Mouse (Mus musculus) brown adipose tissue, adult 24 weeks (tissue): ENCODE measurements around the gene Abi1. TPM values are rescaled to one million over a fixed set of nuclear protein-coding genes. Genes with fewer than 3 reads are reported as not detected.

Experiments
- H3K27ac ChIP-seq: fragments of 200-500 bp; replicated peaks from 2 replicates; pipeline ENCODE4 v1.5.1; 2012; ENCODE audit warnings: low read depth, mild to moderate bottlenecking, low read length
- H3K4me1 ChIP-seq: fragments of 200-500 bp; 2 replicates; pipeline ENCODE4 v1.6.1; 2012; ENCODE audit warnings: low read length, mixed read lengths; ENCODE audit not compliant: control insufficient read depth, insufficient read depth, insufficient read length
- H3K4me3 ChIP-seq: fragments of 200-500 bp; 2 replicates; pipeline ENCODE4 v1.5.1; 2012; ENCODE audit warnings: low read depth, mild to moderate bottlenecking, low read length, moderate library complexity; ENCODE audit not compliant: insufficient read depth
- polyA plus RNA-seq: library from polyadenylated mRNA; stranded (reverse); fragments of >200 nt; gene quantifications from 2 replicates; pipeline ENCODE4 v1.2.4, GENCODE M21; 2012; ENCODE audit not compliant: missing spikeins, insufficient read depth, insufficient read length

The Abi1 gene
- 27.1 and 53.2 TPM in 2 replicates for polyA plus RNA-seq

DNA sequence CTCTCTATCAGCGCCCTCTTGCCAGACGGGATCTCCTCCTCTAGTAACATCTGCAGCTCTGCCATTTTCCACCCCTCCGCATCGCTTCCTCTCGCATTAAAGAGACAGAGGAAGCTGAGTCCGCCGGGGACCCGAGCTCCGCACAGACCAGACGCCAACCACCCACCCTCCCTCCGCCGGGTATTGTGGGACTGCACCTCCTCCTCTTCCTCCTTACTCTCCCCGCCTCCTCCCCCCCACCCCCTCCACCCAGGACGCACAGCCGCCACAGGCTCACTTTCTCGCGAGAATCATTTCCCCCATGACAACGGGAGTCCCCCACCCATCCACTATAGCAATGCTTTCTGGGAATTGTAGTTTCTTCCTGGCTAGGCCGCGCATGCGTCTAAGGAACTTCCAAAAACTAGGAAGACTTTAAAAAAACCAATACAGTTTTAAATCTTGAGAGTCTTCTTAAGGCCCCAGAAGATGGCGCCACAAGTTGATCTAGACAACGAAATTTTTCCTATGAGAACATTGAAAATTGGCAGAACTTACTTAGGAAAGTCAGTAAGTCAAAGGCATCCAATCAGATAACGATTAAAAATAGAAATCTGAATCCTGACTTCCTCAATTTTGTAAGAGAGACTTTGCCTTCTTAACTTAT lies at the start of gene Abi1:
TSS of gene Abi1 (minus strand) at position 241 of the 646 bp plus-strand sequence.
- peak within 1 kb of the TSS; percentile 95 for H3K4me3 ChIP-seq
- peak within 1 kb of the TSS; percentile 89 for H3K27ac ChIP-seq
- peaks cover 5% of the 10 kb centered on the region for H3K4me1 ChIP-seq

DNA sequence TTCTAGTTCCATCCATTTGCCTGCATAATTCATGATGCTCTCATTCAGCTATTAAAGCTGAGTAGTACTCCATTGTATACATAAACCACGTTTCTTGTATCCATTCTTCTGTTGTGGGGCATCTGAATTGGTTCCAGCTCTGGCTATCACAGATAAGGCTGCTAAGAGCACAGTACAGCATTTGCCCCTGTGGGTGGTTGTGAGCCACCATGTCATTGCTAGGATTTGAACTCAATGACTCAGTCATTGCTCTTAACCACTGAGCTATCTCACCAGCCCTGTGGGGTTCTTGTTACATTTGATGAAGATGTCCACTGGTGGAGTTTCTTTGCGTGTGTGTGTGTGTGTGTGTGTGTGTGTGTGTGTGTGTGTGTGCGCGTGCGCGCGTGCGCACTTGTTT lies 44.5 kb upstream of the Abi1 start:
- no peak overlapping the region for H3K27ac ChIP-seq

DNA sequence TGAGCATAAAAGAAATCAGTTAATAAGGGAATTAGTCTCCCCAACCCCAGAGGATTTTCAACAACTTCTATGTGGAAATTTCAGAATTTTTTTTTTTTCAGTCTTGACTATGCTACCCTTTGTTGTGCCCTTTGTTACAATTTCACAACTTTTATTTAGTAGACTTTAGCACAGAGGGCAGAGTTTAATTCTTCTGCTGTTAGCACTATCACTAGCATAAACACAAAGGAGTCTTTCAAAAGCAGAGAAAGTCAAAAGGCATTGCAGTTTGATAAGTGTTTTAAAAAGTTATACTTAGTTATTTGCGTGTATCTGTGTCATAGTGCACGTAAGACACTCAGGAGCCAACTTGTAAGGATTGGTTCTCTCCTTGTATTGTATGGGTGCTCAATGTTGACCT lies 38.5 kb upstream of the Abi1 start:
- no peak overlapping the region for H3K4me3 ChIP-seq
- H3K27ac ChIP-seq, result peak overlapping the region; percentile 66
- no peaks in the 10 kb centered on the region for H3K4me1 ChIP-seq

More for the DNA sequence above, 44.5 kb upstream of the Abi1 start:
- Histone ChIP-seq H3K4me3 (no peak overlapping the region), H3K4me1 (no peaks in the 10 kb centered on the region)

DNA sequence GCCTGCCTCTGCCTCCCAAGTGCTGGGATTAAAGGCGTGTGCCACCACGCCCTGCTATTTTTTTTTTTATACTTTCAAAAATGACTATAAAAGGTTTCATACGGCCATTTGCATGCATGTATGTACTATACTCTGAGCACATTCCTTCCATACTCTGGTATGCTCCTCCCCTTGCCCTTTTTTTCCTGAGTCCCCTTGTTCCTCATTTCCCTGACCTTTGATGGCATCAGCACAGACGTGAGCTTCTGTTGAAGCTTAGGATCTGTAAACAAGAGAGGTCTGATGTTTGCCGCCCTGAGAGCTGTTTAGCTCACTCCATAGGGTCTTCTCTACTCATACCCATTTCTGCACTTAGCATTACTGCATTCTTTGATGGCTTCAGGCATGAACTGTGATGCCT lies 37.7 kb upstream of the Abi1 start:
- Histone ChIP-seq H3K4me3 (no peak overlapping the region), H3K27ac (no peak overlapping the region; the same call in 1 of the 2 replicates), H3K4me1 (no peaks in the 10 kb centered on the region)

DNA sequence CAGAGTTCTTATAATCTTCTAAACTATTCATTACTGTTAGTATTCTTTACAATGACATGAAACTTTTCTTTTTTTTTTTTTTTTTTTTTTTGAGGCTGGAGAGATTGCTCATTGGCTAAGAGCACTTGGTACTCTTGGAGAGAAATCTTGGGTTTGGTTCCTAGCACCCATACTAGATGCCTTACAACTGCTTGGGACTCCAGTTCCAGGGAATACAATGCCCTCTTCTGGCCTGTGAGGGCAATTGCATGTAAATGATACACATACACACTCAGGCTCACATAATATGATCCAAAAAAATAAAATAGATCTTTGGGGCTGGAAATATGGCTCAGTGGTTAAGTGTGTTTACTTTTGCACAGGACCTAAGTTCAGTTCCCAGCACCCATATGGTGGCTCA lies 36.7 kb upstream of the Abi1 start:
- H3K4me1 ChIP-seq, result no peaks in the 10 kb centered on the region
- H3K27ac ChIP-seq, result no peak overlapping the region
- H3K4me3 ChIP-seq, result no peak overlapping the region

DNA sequence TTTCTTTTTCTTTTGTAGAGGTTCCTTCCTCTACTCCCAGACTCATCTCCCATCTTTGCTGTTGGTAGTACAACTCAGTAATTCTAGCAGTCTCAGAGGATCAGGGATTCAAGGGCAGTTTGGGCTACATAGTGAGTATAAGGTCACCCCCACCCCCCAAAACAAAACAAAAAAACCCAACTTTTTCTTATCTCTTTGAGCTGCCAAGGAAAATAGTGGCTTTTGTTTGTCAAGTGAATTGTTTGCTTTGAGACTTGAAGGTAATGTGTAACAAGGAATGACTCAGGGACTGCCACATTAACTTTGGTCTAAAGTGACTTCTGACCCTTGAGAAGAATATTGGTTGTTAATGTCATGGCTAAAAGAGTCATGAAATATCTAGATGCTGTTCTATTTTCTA lies 35.8 kb upstream of the Abi1 start:
- no peak overlapping the region for H3K27ac ChIP-seq
- no peaks in the 10 kb centered on the region for H3K4me1 ChIP-seq
- H3K4me3 ChIP-seq, result no peak overlapping the region

DNA sequence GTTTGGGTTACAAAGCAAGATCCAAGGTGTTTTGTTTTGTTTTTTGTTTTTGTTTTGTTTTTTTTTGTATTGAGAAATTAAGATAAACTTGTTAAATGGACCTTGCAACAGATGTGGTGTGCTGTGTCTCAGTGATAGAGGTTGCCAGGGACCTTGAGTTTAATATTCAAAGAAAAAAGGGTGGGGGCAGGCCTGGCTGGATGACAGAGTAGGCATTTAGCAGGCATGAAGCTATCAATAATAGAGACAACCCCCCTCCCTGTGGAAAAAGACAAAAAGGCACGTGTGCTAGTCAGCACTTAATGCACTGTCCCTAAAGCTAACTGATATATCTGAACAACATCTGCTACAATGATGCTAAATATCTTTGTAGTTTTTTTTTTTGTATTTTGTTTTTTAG lies 31.4 kb upstream of the Abi1 start:
- Histone ChIP-seq H3K27ac (no peak overlapping the region), H3K4me1 (no peaks in the 10 kb centered on the region), H3K4me3 (no peak overlapping the region)

DNA sequence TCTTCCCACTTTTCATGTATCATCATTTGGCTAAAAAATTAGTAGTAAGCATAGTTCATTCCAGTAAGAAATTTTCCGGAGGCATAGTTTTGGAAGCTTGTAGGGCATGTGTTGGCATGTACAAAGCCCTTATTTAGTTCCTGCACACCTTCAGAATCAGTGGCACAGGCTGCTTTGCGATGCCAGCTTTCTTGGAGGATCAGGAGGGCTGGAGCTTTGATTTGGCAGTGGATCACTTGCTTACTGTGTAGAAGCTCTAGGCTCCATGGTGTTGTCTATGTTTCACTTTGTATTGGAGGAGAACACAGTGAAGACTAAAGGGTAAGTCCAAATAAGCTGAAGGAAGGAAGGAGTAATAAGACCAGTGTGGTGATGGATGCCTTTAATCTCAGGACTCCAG lies 30.4 kb upstream of the Abi1 start:
- Histone ChIP-seq H3K4me1 (no peaks in the 10 kb centered on the region), H3K4me3 (no peak overlapping the region), H3K27ac (no peak overlapping the region)

DNA sequence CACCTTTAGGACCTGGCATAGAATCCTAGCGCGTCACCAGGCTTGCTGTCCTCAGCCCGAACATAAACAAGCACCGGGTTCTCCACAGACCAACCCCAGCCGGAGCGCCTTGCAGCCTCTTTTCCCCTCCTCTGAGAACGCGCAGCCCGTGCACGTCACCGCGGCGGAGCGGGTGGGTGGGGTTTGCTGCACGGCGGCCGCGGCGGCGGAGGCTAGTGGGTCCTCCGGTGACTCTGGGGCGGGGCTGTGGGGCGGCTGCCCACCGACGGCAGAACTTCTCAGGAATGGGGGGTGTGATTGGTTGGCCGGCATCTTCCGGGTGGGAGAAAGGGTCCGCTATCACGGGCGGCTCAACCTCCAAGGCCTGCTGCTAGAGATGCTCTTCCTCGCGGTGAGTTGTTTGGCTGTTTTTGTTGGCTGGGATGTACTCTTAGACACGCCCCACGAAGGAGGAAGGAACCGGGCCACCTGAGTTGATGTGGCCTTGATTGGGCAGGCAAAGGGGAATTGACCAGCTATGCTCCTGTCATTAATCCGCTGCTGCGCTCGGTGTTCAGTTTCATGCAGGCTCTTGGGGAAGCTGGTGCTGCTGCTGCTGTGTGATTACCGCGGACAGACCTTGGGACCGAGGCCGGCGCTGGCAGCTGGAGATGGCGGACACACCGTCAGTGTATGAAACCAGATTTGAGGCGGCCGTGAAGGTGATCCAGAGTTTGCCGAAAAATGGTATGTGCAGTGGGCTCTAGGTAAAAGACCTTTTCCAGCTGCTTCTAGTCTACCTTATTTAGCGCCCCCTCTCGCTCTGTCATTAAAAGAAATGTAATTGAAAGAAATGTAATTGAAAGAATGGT lies 29.1 kb upstream of the Abi1 start:
- Histone ChIP-seq H3K4me1 (no peaks in the 10 kb centered on the region), H3K27ac (peak overlapping the region; percentile 97), H3K4me3 (peak overlapping the region; percentile 75)

DNA sequence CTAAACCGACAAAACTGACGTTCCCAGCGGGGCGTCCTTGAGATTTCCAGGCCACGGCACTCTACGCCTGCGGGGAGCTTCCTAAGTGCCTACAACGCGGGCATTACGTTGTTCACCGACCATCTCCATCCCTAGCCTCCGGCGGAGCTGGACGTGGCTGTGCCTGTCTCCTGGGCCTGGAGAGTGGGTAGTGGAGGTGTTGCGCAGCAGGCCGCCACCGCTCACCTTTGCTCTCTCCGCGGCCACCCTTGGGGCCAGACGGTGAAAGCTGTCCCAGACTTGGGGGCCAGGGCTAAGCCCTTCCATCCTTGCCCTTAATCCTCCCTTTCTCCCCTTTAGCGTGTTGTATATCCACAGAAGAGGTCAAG lies 28.3 kb upstream of the Abi1 start:
- no peaks in the 10 kb centered on the region for H3K4me1 ChIP-seq
- peak overlapping the region; percentile 97 for H3K27ac ChIP-seq
- peak overlapping the region; percentile 75 for H3K4me3 ChIP-seq

DNA sequence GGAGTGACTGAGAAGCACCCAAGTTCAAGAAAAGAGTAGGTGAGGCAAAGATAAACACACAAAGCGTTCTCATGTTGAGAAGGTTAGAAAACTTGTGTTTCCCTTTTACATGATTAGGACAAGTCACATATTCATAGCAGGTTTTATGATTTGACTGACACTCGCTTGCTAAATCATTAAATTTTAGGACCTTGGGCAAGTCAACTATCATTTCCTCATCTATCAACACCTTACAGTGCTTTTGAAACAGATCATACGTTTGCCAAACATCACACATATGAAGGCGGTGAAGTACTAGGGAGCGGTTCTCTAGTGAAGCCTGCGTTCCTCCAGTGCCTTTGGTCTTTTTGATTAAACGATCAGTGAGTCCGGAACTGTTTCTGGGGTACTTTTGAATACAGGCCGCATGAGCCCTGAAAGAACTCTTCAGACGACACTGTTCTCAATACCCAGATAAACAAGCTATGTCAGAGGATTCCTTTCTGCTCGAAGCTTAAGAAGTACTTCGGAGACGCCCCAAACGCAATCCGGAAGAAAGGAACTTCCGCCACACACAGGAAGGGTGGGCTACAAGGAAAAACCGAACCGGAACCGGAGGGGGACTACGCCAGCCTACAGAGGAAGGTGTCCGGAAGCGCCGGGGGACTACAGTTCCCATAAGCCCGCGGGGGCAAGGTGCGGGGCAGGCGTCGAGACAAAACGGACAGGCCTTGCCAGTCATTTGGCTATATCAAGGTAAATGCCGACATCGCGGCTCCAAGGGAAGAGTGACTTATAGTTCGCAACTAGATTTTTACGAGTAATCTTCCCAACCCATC lies 27.7 kb upstream of the Abi1 start, which contains the start of gene Acbd5:
TSS of gene Acbd5 (plus strand) at position 616 of the 818 bp plus-strand sequence.
- Histone ChIP-seq H3K27ac (peak within 1 kb of the TSS; percentile 97), H3K4me1 (no peaks in the 10 kb centered on the region), H3K4me3 (peak within 1 kb of the TSS; percentile 75)

DNA sequence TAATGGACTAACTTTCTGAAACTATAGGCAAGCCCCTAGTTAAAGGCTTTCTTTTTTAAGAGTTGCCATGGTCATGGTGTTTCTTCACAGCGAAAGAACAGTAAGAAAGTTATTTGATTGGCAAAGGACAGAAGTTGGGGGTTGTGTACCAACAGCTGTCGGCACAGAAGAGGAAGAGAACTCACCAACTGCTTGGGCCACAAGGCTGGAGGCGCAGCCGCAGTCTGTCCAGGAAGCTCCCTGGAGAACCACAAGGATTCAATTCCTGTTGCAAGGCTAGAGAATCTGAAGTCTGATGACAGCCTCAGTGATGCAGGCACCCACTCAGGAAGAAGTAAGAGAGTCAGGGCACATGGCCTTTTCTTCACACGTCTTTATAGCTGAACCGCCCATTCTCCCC lies 12.5 kb upstream of the Abi1 start:
- no peak overlapping the region for H3K4me3 ChIP-seq
- no peaks in the 10 kb centered on the region for H3K4me1 ChIP-seq
- H3K27ac ChIP-seq, result no peak overlapping the region

DNA sequence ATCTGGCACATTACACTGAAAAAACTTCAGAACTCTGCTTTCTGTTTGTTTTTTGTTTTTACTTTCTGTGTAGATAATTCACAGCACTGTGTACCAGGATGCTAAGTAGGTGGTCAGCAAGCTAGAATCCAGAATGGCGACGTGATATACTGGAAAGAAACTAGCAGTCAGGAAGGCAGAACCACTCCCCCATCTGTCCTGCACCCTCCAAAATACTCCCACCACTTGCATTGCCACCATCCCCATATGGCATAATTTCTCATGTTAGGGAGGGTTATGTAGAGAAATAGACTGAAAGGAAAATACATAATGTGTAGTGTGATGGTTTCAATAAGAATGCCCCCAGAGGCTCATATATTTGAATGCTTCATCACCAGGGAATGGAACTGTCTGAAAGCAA lies 11.8 kb upstream of the Abi1 start:
- H3K4me1 ChIP-seq, result no peaks in the 10 kb centered on the region
- H3K27ac ChIP-seq, result no peak overlapping the region
- no peak overlapping the region for H3K4me3 ChIP-seq

DNA sequence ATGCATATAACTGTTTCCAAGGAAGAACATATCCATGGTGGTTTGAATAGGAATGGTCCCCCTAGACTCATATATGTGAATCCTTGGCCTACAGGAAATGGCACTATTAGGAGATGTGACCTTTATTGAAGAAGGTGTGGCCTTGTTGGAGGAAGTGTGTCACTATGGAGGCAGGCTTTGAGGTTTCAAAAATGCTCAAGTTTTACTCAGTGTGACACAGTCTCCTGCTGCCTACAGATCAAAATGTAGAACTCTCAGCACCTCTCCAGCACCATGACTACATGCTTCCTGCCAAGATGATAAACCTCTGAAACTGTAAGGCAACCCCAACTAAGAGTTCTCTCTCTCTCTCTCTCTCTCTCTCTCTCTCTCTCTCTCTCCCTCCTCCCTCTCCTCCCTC lies 8.0 kb upstream of the Abi1 start:
- no peak overlapping the region for H3K27ac ChIP-seq
- H3K4me3 ChIP-seq, result no peak overlapping the region
- H3K4me1 ChIP-seq, result no peaks in the 10 kb centered on the region

DNA sequence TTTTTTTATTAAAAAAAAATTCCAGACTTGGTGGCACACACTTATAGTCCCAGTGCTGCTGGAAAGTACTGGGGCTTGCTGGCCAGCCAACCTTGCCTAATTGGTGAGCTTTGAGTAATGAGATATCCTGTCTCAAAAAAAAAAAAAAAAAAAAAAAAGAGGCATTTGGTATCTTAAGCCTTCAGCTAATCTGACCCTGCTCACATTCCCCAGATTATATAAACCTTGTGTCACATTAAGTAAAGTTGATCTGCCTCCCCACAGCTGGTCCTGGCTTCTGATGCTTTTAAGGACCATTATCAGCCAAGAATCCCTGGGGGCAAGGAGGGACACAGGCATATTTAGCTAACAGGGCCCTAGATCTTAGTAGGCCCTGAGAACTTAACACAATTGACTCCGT lies 5.7 kb upstream of the Abi1 start:
- Histone ChIP-seq H3K4me3 (no peak overlapping the region), H3K4me1 (no peaks in the 10 kb centered on the region), H3K27ac (no peak overlapping the region)
